Mouse (Mus musculus): ENCODE measurements around the gene Med13l.

Med13l gene

DNA sequence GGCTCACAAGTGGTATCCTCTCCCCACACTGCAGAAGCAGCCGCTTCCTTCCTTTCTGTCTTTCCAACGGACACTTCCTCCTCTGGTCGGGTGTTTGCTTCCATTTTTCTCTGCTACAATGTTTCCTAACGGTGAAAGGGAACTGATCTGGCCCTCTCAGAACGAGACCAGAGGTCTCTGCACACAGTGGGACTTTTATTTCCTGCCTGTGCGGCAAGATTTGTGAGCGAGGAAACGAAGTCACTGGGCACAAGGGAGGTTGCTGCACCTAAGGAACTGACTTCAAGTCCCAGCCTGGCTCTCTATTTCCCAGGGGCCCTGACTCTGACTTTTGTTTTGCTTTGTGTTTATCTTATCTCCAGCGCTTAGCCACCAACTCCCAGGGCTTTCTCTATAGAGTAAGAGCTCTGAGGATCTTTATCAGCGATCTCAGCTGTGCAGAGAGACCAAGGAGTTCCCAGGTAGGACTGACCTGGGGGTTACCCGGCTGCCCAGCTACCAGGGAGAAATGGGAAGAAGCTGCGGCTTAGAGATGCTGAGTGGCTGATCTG is 4.0 kb upstream of the Med13l start:
- no peak for DNase-seq (ENCODE audit: low spot score in 2 of 2)

DNA sequence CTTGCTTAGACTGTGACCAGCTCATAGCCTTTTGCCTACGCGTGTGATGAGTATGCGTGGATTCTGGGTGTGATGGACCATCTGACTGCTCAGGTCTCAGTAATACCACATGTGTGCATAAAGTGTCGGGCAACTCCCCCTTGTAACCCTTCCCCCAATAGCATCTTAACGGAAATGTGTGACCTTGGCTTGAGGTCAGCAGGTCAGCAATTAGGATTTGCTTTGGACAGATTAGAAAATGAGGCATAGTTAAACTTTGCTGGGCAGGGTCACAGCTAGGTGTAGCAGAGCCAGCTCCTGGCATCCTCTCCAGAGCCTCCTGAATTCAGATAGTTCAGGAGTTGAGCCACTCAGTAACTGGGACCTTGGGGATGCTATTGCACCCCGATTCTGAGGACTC is 1.6 kb upstream of the Med13l start:
- no peak for DNase-seq (ENCODE audit: low spot score in 2 of 2)

DNA sequence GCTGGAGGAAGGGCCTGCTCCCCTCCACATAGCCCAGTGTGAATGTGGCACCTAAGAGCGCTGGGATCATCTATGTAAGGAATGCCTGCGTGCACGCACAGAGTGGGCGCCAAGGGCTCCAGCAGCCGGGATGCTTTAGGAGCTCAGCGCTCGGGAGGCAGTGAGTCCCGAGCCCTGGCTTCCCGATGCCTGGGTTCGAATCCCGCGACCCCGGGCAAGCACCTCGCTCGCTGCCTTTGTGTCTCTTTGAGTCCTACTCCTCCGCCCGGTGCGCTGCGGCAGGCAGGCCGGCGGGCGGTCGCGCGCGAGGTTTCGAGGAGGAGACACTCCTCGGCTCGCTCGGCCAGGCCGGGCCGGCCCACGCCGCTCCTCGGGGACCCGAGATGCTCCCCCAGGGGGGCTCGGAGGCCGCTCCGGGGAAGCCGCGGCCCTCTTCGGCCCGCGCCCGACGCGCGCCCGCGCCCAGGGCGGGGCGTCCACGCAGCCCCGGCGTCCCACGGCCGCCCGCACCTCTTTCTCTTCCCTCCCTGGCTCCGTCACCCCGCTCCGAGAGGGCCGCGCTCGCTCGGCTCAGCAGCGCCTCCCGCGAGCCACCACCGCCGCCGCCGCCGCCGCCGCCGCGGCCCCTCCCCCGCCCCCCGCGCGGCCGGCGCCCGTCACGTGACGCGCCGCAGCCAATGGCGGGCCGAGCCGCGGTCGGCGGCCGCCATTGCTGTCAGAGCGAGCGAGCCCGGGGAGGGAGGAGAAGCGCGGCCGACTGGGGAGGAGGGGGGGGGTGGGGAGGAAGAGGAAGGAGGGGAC is 695 bp upstream of the Med13l start:
- DNase-seq (ENCODE audit: low spot score in 2 of 2) = peak; percentile 73 to 89

DNA sequence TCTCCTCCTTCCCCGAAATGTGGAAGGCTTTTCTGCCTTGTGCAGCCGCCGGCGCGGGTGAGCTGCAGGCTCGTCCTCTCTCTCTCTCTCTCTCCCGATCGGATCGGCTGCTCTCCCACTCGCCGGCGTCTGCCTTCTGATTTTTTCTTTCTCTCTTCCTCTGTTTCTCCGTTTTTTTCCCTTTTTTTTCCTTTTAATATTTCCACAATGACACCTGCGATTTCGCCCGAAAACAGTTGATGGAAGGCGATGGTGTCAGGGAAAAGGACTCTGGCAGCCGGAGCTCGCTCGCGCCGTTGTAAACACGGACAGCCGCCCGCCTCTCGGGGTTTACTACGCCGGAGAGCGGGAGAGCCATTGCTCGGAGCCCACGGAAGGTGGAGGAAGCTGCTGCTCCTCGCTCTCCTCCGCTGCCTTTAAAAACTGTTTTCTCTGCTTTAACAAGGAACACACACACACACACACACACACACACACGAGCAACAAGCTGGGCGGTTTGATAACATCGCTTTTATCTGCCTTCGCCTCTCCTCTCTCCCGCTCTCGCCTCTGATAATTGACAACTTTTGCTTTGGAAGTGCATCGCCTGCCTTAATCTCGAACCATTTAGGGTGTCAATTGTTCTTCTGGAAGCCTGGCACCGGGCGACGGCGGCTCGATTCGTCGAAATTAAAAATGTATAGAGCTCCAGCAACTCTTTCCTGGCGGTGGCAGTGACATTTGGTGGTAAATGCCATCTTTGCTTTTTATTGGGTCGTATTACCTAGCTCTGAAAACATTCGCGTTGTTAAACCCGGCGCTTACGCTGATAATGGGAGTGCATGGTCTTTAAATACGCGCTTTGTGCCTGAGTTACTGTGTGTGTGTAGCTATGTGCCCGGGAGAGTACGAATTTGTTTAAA is 858 bp downstream of the Med13l start:
- DNase-seq (ENCODE audit: low spot score in 2 of 2) = no peak

DNA sequence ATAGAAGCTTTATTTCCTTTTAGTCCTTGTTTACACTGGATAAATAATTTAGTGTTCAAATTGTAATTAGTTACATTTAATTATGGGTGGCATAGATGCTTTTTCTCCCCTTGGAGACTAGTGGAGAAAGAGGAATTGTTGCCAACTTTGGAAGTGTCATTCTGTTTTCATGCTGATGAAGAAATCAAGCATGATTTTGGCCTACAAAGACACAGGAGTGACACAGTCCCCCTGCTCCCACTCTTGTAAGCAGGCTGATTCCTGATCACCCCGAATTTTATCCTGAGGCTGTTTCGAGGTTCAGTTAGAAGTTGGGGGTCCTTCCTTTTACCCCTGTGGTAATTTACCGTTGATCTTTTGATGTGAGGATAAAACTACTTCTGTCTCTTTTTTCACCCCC is 1.7 kb downstream of the Med13l start:
- no peak for DNase-seq (ENCODE audit: low spot score in 2 of 2)

DNA sequence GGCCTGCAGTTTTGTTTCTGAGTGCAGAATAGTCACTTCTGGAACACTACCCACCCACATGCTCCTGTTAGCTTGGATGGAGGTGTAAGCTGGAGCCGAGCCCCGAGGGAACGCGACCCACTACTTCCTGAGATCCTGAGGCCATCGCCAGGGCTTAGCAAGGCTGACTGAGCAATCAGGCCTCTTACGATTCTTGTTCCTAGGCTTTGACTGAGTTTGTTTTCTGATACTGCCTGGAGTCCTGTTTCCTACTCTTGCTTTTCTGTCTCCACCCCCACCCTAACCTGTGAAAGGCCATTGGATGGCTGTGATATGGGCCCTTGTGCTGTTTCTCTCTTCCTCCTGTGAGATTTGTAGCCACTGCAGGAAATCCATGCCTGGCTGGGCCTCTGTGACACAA is 3.1 kb downstream of the Med13l start:
- no peak for DNase-seq (ENCODE audit: low spot score in 2 of 2)

DNA sequence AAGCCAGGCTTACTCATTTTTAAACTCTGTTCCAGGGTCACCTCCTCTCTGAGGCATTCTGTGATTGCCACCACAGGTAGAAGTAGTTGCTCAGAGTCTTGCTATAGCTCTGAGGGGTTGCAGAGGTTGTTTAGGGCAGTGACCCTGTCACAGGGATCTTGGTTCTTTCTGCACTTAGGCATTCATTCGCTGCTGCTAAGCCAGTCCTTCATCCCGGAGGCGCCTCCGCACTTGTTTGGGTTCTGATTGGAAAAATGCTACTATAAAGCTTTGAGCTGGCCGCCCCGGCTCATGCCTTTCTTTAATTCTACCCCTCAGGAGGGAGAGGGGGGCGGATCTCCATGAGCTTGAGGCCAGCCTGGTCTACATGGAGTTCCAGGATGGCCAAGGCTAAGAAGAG is 6.9 kb downstream of the Med13l start:
- DNase-seq (ENCODE audit: low spot score in 2 of 2) = no peak

DNA sequence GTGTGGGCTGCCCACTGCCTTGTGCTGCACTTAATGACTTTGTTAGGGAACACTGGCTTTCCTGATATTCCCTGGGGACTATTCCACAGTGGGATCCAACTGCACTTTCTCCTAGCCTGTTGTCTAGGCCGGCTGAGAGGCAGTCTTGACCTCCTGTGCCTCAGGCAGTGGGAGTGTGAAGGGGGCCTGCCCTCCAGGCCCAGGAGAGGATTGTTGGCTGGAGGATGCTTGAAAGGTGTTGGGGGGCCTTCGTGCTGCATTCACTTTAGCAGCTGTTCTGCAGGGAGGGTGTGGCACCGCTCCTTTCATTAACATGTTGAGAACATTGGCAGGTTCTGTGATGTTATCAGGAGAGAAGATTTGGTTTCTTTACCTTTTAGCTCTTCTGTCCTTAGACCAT is 8.5 kb downstream of the Med13l start:
- no peak for DNase-seq (ENCODE audit: low spot score in 2 of 2)

DNA sequence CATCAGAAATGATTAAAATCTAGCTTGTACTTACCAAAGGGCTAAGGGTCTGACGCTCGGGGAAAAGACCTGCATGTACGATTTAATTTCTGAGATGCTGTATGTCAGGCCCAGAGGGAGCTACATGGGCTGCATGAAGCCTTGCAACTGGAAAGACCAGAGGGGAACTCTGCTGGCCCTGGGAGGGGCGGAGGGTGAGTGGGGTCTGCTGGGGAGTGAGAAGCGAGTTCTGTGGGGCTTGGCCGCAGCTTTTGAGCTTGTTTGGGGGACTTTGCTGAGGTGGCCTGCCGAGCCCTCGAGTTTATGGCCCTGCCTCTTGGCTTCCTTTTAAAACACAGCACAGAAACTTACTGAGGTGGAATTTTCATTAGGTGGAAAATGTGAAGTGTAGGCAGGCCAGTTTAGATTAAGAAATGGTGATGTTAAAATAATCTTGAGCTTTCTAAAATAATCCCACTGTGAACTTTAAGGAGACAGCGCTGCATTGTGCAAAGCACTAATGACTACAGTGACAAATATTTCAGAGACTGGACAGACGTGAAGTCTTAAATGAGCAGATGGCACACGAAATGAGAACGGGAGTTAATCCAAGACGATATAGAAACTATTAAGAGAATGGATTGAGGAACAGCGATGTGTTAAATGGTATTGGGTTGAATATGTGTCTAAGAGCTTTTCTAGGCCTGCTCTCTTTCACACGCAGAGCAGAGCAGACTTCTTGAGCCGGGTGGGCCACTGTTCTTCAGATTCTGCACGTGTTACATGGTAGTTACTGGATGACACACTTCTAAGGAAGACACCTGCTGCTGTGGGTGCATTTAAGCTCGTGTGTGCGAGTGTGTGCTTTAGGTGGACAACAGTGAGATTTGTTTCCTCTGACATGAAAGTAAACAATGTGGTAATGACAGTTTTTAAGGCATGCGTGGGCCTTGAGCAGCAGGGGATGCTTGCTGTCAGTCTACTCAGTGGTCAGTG is 9.4 kb downstream of the Med13l start:
- DNase-seq (ENCODE audit: low spot score in 2 of 2) = no peak

DNA sequence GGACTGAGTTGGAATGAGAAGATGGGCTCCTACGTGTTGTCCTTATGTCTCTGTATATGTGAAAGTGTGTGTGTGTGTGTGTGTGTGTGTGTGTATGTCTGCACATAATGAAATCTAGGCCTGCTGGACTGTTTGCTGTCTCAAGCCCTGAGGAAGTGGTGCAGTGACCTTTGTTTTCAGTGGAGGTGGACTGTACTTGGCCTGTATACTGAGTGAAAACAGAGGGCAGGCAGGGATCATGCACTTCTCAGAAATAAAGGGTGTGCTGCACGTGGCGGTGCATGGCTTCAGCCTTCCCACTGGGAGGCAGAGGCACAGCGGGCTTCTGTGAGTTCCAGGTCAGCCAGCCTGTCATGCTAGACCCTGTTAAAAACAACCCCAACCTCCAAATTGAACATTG is 11.0 kb downstream of the Med13l start:
- DNase-seq (ENCODE audit: low spot score in 2 of 2) = no peak

DNA sequence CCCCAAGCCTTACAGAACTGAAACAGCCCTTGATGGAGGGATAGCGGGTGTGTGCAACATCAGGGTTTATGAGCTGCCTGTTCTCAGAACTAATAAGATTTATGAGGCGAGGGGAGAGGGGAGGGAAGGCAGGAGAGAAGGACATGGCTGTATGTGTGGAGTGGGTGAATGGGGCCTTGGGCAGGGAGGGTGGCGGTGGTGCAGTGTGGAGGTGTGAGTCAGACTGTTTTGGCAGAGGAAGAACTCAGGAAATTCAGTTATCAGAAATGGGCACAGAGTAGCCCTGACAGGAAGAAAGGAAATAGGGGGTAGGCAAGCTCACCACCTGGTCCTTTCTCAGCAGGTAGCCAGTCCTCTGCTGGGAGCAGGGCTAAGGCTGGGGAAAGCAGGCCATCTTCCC is 13.8 kb downstream of the Med13l start:
- DNase-seq (ENCODE audit: low spot score in 2 of 2) = no peak

DNA sequence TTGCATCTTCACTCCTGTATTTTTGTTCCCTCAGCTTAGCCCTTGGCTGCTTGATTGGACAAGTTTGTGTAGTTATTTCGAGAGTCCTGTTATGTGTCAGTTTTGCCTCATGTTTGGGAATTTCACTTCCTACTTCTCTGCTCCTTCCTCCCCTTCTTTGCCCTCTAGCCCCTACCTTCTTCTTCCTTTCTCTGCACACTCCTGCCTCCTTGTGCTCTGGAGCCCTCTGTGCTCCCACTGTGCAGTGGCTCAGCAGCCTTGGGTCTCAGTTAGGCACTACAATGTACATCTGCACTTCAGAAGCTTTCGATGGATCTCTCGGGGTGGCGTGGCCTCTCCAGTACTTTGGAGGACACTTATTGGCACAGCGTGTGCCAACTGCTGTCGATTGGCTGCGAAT is 14.5 kb downstream of the Med13l start:
- no peak for DNase-seq (ENCODE audit: low spot score in 2 of 2)

DNA sequence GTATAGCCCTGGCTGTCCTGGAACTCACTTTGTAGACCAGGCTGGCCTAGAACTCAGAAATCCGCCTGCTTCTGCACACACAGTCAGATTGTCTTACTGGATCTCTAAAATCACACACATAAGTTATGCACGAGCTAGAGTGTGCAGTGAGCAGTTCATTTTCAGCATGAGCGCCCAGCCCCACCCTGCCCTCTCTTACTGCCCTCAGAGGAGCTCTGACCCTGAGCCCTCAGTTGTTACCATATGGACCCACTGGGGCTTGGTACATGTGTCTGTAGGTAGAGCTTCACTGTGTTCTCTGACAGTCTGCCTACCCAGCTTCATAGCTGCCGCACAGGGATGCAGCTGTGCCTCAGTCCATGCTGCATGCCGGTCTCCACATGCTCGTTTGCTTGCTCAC is 15.4 kb downstream of the Med13l start:
- DNase-seq (ENCODE audit: low spot score in 2 of 2) = no peak

DNA sequence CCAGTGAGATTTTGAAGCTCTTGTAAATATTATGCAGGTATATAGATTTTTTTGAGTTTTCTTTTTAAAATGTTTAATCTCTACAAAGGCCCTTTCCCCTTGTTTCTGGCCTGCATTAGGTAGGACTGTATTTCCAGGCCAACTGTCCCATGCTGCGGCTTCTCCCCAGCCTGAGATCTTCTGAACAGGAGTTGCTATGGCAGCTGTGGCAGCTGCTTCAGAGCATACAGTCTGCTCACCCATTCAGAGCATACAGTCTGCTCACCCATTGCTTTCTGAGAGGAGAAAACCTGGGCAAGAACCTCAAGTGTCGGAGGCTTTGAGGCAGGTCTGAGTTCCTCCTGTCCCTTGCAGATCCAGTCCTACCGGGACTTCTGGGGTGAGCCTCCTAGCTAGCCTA is 16.3 kb downstream of the Med13l start:
- DNase-seq (ENCODE audit: low spot score in 2 of 2) = no peak

DNA sequence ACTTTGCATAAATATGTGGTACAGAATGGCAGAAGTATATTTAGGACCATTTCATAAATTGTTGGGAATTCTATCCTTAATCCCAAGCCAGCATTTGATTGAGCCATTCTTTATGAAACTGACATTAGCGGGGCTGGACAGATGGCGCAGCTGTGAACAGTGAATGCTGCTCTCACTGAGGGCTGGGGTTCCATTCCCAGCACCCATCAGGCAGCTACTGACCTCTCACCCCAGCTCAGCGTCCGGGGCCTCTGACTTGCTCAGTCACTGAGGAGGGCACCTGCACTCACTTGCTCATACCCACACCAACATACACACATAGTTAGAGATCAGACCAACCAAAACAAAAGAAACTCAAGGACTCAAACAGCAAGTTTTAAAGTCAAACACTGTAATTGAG is 24.9 kb downstream of the Med13l start:
- no peak for DNase-seq (ENCODE audit: low spot score in 2 of 2)

DNA sequence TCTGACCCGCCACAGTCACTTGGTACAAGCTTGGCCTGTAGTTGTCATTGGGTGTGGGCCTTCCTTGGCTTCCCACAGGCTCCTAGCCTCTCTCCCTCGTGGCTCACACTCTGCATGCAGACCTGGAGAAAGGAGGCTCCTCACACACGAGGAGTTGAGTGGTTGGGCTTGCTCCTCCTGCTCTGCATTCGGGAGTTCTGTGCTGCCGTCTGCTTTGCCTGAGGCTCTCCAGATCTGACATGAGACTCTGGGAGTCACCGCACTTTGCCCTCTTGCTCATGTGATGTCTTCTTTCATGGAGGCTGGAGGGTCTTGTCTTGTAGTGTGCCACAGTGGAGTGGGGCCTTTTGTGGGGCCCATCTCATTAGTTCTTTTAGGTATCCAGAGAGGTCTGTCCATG is 26.1 kb downstream of the Med13l start:
- DNase-seq (ENCODE audit: low spot score in 2 of 2) = no peak

DNA sequence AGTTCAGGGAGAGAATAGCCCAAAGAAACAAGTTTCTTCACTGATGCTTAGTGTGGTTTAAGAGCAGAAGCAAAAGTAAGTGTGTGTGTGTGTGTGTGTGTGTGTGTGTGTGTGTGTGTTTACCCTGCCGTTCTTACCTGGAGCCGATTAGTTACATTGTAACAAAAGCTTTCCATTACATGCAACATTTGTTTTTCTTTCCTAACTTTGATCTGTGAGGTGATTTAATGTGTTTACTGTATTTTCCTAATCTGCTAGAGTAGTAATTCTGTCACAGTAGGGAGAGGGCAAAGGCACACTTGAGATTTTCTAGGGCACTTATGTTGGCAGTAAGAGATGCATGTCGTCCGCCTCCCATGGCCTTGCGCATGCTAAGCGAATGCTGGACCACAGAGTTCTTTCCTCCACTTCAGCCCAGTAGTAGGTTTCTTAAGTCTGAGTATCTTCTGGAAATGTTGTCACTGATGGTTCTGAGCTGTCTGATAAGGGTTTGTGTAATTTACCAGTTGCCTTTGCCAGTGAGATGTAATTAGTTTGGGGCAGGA is 28.0 kb downstream of the Med13l start:
- DNase-seq (ENCODE audit: low spot score in 2 of 2) = no peak

DNA sequence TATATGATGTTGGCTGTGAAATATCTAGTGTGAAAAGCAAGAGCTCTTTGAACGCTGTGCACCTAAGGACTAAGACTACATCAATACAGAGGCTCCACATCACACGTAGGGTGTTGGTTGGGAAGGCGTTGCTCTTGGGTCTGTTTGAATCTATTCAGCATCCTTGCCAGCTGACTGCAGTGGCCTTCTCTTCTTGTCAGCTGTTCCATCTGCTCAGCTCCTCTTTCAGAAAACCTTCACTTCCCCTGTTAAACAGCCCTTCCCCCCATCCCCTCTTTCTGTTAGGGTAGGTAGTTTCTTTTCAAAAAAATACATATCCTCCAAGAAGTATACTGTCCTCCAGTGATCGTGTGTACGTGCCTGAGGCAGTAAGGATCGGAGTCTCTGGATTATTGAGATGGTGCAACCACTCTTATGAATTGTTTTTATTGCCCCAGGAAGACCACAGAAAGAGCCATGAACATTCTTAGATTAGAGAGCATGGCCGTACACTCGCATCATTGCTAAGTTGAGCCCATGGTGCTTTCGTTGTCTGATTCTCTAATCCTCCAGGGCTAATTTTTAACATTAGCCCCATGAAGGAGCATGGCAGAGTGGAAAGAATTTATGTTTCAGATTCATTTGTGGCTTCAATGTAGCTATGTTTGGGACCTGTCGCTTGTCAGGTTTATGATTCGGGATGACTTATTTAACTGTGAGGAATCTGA is 28.9 kb downstream of the Med13l start:
- DNase-seq (ENCODE audit: low spot score in 2 of 2) = no peak

DNA sequence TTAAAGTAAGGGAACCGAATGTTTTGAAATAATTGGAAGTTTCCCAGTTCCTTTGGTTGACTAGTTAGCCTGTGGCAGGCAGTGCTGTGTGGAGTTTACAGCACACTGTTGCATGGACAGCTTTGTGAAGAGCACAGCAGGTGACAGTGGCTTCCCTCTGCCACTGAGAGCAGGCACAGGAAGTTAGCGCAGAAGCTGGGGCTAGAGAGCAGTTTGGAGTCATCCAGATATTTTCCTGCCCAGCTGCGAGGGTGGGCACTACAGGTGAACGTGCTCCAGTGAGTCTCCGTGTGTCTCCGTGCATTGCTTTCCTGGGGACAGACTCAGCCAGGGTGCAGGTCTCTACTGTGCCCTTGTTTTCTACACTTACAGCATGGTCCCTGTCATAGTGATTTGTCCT is 30.4 kb downstream of the Med13l start:
- DNase-seq (ENCODE audit: low spot score in 2 of 2) = no peak

DNA sequence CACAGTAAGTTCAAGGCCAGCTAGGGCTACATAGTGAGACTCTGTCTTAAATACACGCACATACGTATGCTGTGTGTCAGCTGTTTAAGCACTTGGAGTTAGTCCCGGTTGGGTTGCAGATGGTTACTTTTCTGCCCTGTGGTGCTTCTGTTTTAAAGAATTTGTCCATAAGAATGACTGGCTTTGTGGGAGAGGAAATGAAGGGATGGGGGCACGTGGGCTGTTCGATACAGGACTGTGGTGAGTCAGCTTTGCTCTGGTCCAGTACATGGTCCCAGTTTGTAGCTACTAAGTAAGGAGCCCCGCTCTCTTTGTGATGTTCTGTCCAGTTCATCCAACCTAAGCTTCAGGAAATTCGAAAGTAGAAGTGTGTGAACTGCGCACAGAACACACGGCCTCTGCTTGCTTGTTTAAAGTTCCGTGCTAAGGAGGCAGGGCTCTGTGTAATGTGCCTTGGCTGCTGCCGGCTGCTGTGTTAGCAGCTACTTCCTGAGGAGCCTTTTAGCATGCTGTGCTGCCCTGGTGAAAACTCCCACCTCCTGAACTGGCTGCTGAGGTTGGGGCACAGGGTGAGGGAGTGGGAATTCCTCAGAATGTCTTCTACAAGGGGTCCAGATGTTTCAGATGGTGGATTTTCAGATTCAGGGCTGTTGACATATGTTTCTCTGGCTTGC is 31.5 kb downstream of the Med13l start:
- no peak for DNase-seq (ENCODE audit: low spot score in 2 of 2)
